Mouse (Mus musculus) small intestine, adult 2 months (tissue): ENCODE measurements around the gene Etv3. TPM values are rescaled to one million over a fixed set of nuclear protein-coding genes. Genes with fewer than 3 reads are reported as not detected.
A peak's percentile ranks its signal among the peaks of the same experiment; 100 is the strongest.

Source experiments
- H3K27ac ChIP-seq: fragments of 200-500 bp; 2 replicates; pipeline ENCODE4 v1.5.1; 2012; ENCODE audit warnings: low read depth, low read length, control low read depth, inconsistent platforms; ENCODE audit not compliant: insufficient read depth
- H3K27me3 ChIP-seq: fragments of 200-500 bp; 2 replicates; pipeline ENCODE4 v1.6.1; 2012; ENCODE audit warnings: mild to moderate bottlenecking, moderate library complexity, low read length, inconsistent platforms; ENCODE audit not compliant: control insufficient read depth, insufficient read depth
- H3K36me3 ChIP-seq: fragments of 200-500 bp; 2 replicates; pipeline ENCODE4 v1.6.1; 2012; ENCODE audit warnings: mild to moderate bottlenecking, low read length, control low read depth, inconsistent platforms; ENCODE audit not compliant: control insufficient read depth, insufficient read depth
- H3K4me1 ChIP-seq: fragments of 200-500 bp; 2 replicates; pipeline ENCODE4 v1.6.1; 2012; ENCODE audit warnings: low read length, inconsistent platforms, mixed read lengths; ENCODE audit not compliant: control insufficient read depth, insufficient read depth, insufficient read length
- H3K4me3 ChIP-seq: fragments of 200-500 bp; 2 replicates; pipeline ENCODE4 v1.5.1; 2012; ENCODE audit warnings: low read depth, mild to moderate bottlenecking, control low read depth, inconsistent platforms, low read length, moderate library complexity
- CTCF ChIP-seq: fragments of 200-500 bp; IDR thresholded peaks from 2 replicates; pipeline ENCODE4 v1.5.1; 2012; ENCODE audit warnings: low read depth, mild to moderate bottlenecking, control low read depth, inconsistent platforms, low read length, moderate library complexity, mixed read lengths; ENCODE audit not compliant: insufficient replicate concordance, insufficient read length; ENCODE audit errors: extremely low read depth
- POLR2A ChIP-seq: fragments of 200-500 bp; IDR thresholded peaks from 2 replicates; pipeline ENCODE4 v1.6.1; 2012; ENCODE audit warnings: low read depth, mild to moderate bottlenecking, control low read depth, inconsistent platforms, low read length, moderate library complexity
- WGBS: fragments of 180-500 bp; shearing (Covaris S2); methylation state at CpG from one replicate; pipeline ENCODE4 v1.1.7; 2018; 5-methylcytosine and 5-hydroxymethylcytosine counted together
- polyA plus RNA-seq: library from polyadenylated mRNA; depleted of rRNA; stranded (reverse); fragments of >200 nt; gene quantifications from 2 replicates; pipeline ENCODE4 v1.2.3, GENCODE M21; 2012

Etv3 gene
- polyA plus RNA-seq, 1 experiment, result 19.9 TPM

- Histone ChIP-seq H3K4me3 (no peak overlapping the region), H3K36me3 (no peaks in the 10 kb centered on the region), H3K27me3 (no peaks in the 10 kb centered on the region), H3K4me1 (peaks cover 24% of the 10 kb centered on the region), H3K27ac (no peak overlapping the region)
- TF ChIP-seq CTCF (no peak), POLR2A (no peak)
- WGBS, result 40% methylated on average over 3 of the region's 3 CpGs
Observed at GRCm38 (mm10) chr3:87560156-87560555, 34.9 kb downstream of the Etv3 start.

- H3K27ac ChIP-seq, result 0 out of 2 replicates have a peak overlapping the region, but pooled peaks have one; percentile 4
Observed at GRCm38 (mm10) chr3:87561434-87561833, 36.2 kb downstream of the Etv3 start.

GRCm38 (mm10) chr3:87562370-87562769 is 37.2 kb downstream of the Etv3 start:
- no peak overlapping the region for H3K27ac ChIP-seq
- no peaks in the 10 kb centered on the region for H3K27me3 ChIP-seq
- peaks cover 15% of the 10 kb centered on the region for H3K4me1 ChIP-seq
- H3K4me3 ChIP-seq, result no peak overlapping the region
- 2% methylated on average over 6 of the region's 6 CpGs for WGBS
- H3K36me3 ChIP-seq, result no peaks in the 10 kb centered on the region
- TF ChIP-seq CTCF (peak; percentile 88; the same call in 1 of the 2 replicates), POLR2A (no peak)

More at GRCm38 (mm10) chr3:87561434-87561833, 36.2 kb downstream of the Etv3 start:
- Histone ChIP-seq H3K4me1 (peaks cover 18% of the 10 kb centered on the region), H3K27me3 (no peaks in the 10 kb centered on the region), H3K4me3 (no peak overlapping the region), H3K36me3 (no peaks in the 10 kb centered on the region)
- WGBS, result 51% methylated on average over 8 of the region's 8 CpGs
- TF ChIP-seq POLR2A (no peak), CTCF (no peak)

- H3K27ac ChIP-seq, result no peak overlapping the region
- no peaks in the 10 kb centered on the region for H3K27me3 ChIP-seq
- no peak overlapping the region for H3K4me3 ChIP-seq
- H3K4me1 ChIP-seq, result peaks cover 15% of the 10 kb centered on the region
- 71% methylated on average over 5 of the region's 5 CpGs for WGBS
- H3K36me3 ChIP-seq, result no peaks in the 10 kb centered on the region
- TF ChIP-seq CTCF (no peak), POLR2A (no peak)
Observed at GRCm38 (mm10) chr3:87563466-87563865, 38.3 kb downstream of the Etv3 start.

GRCm38 (mm10) chr3:87565623-87566022 is 40.4 kb downstream of the Etv3 start:
- Histone ChIP-seq H3K27me3 (no peaks in the 10 kb centered on the region), H3K36me3 (no peaks in the 10 kb centered on the region), H3K4me1 (peaks cover 13% of the 10 kb centered on the region; the same call in 1 of the 2 replicates), H3K4me3 (no peak overlapping the region), H3K27ac (no peak overlapping the region)
- WGBS, result 78% methylated on average over 6 of the region's 6 CpGs
- TF ChIP-seq POLR2A (no peak), CTCF (no peak)

GRCm38 (mm10) chr3:87566066-87566465 is 40.9 kb downstream of the Etv3 start:
- H3K27me3 ChIP-seq, result no peaks in the 10 kb centered on the region
- peak overlapping the region; percentile 44 for H3K4me3 ChIP-seq
- H3K36me3 ChIP-seq, result no peaks in the 10 kb centered on the region
- WGBS, result 6% methylated on average over 4 of the region's 4 CpGs
- no peak for TF ChIP-seq CTCF
- no peak for TF ChIP-seq POLR2A
- peaks cover 13% of the 10 kb centered on the region; the same call in 1 of the 2 replicates for H3K4me1 ChIP-seq
- H3K27ac ChIP-seq, result no peak overlapping the region

GRCm38 (mm10) chr3:87567497-87567896 is 42.3 kb downstream of the Etv3 start:
- Histone ChIP-seq H3K36me3 (no peaks in the 10 kb centered on the region), H3K4me1 (peaks cover 5% of the 10 kb centered on the region; the same call in 1 of the 2 replicates), H3K27ac (no peak overlapping the region), H3K4me3 (no peak overlapping the region), H3K27me3 (no peaks in the 10 kb centered on the region)
- WGBS, result 78% methylated on average over 14 of the region's 14 CpGs
- TF ChIP-seq POLR2A (no peak), CTCF (no peak)
